Mouse (Mus musculus) heart, embryonic 10.5 days (tissue): ENCODE measurements around the gene Eif2b3. TPM values are rescaled to one million over a fixed set of nuclear protein-coding genes. Genes with fewer than 3 reads are reported as not detected.

Experiments used
- DNase-seq: peaks from one replicate; pipeline ENCODE4 v3.0.0-alpha.2; 2017; ENCODE audit warnings: low spot score
- H3K27ac ChIP-seq: fragments of 300-500 bp; sonication (generic); 2 replicates; pipeline ENCODE4 v1.5.1; 2016; ENCODE audit warnings: mild to moderate bottlenecking
- H3K27me3 ChIP-seq: fragments of 300-500 bp; sonication (generic); 2 replicates; pipeline ENCODE4 v1.6.1; 2016; ENCODE audit warnings: mild to moderate bottlenecking; ENCODE audit not compliant: poor library complexity, insufficient read depth, severe bottlenecking
- H3K36me3 ChIP-seq: fragments of 300-500 bp; sonication (generic); 2 replicates; pipeline ENCODE4 v1.6.1; 2016; ENCODE audit warnings: mild to moderate bottlenecking, moderate library complexity
- H3K4me1 ChIP-seq: fragments of 300-500 bp; sonication (generic); 2 replicates; pipeline ENCODE4 v1.6.1; 2016; ENCODE audit warnings: mild to moderate bottlenecking
- H3K4me3 ChIP-seq: fragments of 300-500 bp; sonication (generic); 2 replicates; pipeline ENCODE4 v1.5.1; 2016; ENCODE audit warnings: mild to moderate bottlenecking, moderate library complexity
- H3K9me3 ChIP-seq: fragments of 300-500 bp; sonication (generic); 2 replicates; pipeline ENCODE4 v1.6.1; 2016; ENCODE audit warnings: mild to moderate bottlenecking, moderate library complexity
- WGBS: fragments of 180-500 bp; shearing (Covaris S2); methylation state at CpG from one replicate; pipeline ENCODE4 v1.1.7; 2016; 5-methylcytosine and 5-hydroxymethylcytosine counted together
- polyA plus RNA-seq: library from polyadenylated mRNA; unstranded; fragments of >200 nt; fragmentation: Nextera tagmentation; extraction: Ambion mirVana; gene quantifications from 2 replicates; pipeline ENCODE4 v1.2.1, GENCODE M21; 2016

Eif2b3 gene
- polyA plus RNA-seq, 1 experiment from 2014 or later = 54.8 TPM

DNA sequence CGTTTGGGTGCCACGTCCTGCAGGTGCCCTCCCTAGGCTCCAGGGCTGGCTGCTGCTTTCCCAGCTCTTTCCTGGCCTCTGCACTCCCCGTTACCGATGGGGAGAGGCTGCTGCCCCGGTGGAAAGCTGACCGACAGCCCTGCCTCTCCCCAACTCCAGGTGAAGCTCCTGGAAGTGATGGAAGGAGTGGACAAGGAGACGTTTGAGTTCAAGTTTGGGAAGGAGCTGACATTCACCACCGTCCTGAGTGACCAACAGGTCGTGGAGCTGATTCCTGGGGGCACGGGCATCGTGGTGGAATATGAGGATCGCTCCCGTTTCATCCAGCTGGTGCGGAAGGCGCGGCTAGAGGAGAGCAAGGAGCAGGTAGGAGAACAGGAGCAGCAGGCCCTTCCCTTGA, 17.2 kb upstream of the Eif2b3 start:
- Histone ChIP-seq H3K36me3 (peaks cover 43% of the 10 kb centered on the region), H3K4me1 (peaks cover 10% of the 10 kb centered on the region; the same call in 1 of the 2 replicates), H3K27ac (no peak overlapping the region), H3K4me3 (no peak overlapping the region), H3K9me3 (no peaks in the 10 kb centered on the region), H3K27me3 (peaks cover 16% of the 10 kb centered on the region)
- no peak for DNase-seq
- WGBS = 86% methylated on average over 16 of the region's 16 CpGs

DNA sequence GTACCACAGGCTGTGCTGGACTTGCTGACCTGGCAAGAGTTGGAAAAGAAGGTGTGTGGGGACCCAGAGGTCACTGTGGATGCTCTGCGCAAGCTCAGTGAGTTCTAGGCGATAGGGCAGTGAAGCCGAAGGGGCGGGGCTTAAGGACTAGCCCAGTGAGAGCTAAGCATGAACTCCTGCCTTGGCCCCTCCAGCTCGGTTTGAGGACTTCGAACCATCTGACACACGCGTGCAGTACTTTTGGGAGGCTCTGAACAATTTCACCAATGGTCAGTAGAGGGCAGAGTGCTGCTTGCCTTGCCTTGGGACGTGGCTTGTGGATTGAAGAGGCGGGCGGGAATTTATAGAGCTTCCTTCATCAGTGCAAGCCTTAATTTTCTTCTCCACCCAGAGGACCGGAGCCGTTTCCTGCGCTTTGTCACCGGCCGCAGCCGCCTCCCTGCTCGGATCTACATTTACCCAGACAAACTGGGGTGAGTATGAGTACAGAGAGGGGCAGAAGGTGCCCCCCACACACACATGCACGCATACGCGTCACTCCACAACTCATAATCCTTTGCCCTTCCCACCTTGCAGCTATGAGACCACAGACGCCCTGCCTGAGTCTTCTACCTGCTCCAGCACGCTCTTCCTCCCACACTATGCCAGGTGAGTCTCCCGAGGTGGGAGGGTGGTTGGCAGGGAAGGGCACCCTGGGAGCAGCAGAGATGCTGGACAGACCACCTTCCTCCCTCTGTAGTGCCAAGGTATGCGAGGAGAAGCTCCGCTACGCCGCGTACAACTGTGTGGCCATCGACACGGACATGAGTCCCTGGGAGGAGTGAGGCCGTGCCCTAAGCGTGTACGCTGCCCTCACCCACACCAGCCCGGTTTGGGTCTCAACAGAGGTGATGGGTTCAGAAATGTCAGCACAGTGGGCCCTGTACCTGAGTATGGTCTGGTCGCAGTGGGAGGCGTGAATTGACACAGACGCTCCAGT, 16.4 kb upstream of the Eif2b3 start:
- H3K36me3 ChIP-seq = peaks cover 43% of the 10 kb centered on the region
- H3K4me3 ChIP-seq = no peak overlapping the region
- WGBS = 54% methylated on average over 38 of the region's 38 CpGs
- H3K27me3 ChIP-seq = peaks cover 14% of the 10 kb centered on the region
- H3K4me1 ChIP-seq = peaks cover 10% of the 10 kb centered on the region; the same call in 1 of the 2 replicates
- H3K9me3 ChIP-seq = no peaks in the 10 kb centered on the region
- no peak overlapping the region for H3K27ac ChIP-seq
- no peak for DNase-seq

DNA sequence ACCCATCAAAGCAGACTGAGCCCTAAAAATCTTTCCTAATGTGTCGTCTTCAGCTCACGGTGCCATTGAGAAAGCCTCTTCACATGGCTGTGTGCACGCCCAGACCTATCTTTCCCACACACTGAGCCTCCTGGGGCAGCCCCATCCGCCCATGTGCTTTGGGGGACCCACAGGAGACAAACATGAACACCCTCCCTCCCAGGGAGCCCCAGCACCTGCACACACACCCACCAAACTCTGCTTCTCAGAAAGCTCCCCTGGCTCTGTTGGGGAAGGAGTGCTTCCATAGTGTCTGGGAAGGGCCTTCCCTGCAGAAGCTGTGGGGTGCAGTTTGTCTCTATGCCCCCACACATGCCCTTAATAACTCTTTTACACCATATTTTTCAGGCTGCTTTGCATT, 14.6 kb upstream of the Eif2b3 start:
- H3K9me3 ChIP-seq = no peaks in the 10 kb centered on the region
- peaks cover 10% of the 10 kb centered on the region; the same call in 1 of the 2 replicates for H3K4me1 ChIP-seq
- no peak overlapping the region for H3K27ac ChIP-seq
- no peak overlapping the region for H3K4me3 ChIP-seq
- H3K36me3 ChIP-seq = peaks cover 32% of the 10 kb centered on the region
- H3K27me3 ChIP-seq = peaks cover 14% of the 10 kb centered on the region
- DNase-seq = no peak
- 84% methylated on average over 4 of the region's 4 CpGs for WGBS

DNA sequence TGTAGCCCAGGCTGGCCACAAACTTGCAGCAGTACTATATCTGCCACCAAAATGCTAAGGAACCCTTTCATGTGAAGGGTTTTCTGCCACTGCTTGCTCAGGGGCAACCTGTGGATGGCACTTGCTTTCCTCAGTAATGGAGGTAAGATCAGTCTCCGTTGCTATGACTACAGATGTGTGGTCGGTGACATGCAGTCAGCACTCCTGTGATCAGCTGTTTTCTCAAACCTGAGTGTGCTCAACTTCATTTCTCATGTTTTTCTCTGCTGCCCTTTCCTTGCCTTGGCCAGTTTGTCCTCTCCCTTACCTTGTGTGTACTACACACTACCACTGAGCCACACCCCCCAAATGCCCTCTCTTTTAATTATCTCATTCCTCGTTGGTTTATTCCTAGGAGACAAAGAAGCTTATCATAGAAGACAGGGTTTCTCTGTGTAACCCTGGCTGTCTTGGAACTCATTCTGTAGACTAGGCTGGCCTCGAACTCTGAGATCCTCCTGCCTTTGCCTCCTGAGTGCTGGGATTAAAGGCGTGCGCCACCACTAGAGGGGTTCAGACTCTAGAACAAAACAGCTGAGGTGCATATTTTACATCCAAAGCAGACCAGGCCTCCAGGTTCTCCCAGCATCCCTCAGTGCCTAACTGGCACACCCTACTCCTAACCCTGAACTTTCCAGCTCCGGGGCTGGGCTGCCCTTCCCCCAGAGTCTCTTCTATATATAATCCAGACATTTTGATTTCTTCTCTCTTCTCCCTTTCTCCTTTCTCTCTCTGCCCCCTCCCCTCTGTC, 13.4 kb upstream of the Eif2b3 start:
- H3K9me3 ChIP-seq = no peaks in the 10 kb centered on the region
- H3K36me3 ChIP-seq = peaks cover 20% of the 10 kb centered on the region; the same call in 1 of the 2 replicates
- H3K4me1 ChIP-seq = peaks cover 10% of the 10 kb centered on the region; the same call in 1 of the 2 replicates
- H3K4me3 ChIP-seq = no peak overlapping the region
- no peak for DNase-seq
- WGBS = 70% methylated on average over 7 of the region's 7 CpGs
- H3K27ac ChIP-seq = no peak overlapping the region
- peaks cover 14% of the 10 kb centered on the region for H3K27me3 ChIP-seq

DNA sequence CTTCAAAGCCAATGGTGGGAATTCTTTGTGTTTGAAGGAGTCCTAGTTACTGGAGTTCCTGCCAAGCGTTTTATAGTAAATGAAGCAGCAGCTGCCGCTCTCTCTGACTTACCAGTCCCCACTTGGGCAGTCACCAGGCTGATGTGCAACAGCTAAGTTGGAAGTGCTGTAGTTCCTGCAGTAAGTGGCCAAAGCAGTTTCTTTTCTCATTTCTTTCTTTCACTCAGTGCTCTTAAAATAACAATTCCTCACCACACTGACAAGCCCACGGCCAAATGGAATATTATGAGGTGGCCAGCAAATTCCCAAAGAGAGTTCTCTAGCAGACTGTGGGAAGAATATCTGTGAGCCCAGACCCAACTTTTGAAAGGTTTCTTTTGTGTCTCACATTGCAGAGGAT, 12.1 kb upstream of the Eif2b3 start:
- H3K9me3 ChIP-seq = no peaks in the 10 kb centered on the region
- peaks cover 10% of the 10 kb centered on the region; the same call in 1 of the 2 replicates for H3K4me1 ChIP-seq
- DNase-seq = no peak
- WGBS = 72% methylated on average over 3 of the region's 3 CpGs
- H3K36me3 ChIP-seq = peaks cover 17% of the 10 kb centered on the region; the same call in 1 of the 2 replicates
- no peak overlapping the region for H3K4me3 ChIP-seq
- H3K27me3 ChIP-seq = peaks cover 9% of the 10 kb centered on the region
- no peak overlapping the region for H3K27ac ChIP-seq

DNA sequence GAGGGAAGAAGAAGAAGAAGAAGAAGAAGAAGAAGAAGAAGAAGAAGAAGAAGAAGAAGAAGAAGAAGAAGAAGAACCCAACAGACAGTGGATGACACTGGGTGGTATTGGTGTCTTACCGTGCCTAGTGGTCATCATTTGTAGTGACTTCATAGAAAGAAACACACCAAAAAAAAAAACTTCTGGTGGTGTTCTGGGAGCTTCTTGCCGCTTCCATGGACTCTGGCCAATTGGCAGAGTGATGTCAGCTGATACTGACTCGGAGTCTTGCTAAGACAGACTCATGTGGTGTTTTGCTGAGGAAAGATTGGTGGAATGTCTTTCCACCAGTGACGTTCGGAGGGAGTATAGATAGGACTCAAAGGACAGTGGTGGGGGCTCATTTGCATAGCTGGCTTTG, 9.0 kb upstream of the Eif2b3 start:
- Histone ChIP-seq H3K9me3 (no peaks in the 10 kb centered on the region), H3K27me3 (no peaks in the 10 kb centered on the region), H3K4me3 (no peak overlapping the region), H3K4me1 (no peaks in the 10 kb centered on the region), H3K27ac (no peak overlapping the region), H3K36me3 (no peaks in the 10 kb centered on the region)
- DNase-seq = no peak
- WGBS = 81% methylated on average over 5 of the region's 5 CpGs

DNA sequence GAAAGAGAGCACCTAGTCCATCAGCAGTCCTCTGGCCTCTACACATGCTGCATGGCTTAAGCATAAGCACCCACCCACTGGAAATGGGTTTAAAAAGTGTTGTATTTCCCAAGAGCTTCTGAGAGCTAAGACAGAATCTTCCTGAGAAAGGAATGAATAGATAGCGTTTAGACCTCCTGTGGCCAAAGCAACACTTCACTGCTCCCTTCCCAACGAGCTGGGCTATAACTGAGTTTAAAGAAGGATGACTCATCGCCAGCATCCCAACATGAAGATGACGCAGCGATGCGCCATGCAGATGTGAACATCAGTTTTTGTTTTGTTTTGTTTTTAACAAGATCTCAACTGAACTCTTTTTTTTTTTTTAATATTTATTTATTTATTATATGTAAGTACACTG, 5.6 kb upstream of the Eif2b3 start:
- WGBS = 80% methylated on average over 6 of the region's 6 CpGs
- no peak overlapping the region for H3K27ac ChIP-seq
- H3K4me3 ChIP-seq = no peak overlapping the region
- no peaks in the 10 kb centered on the region for H3K36me3 ChIP-seq
- no peaks in the 10 kb centered on the region for H3K4me1 ChIP-seq
- no peak for DNase-seq
- no peaks in the 10 kb centered on the region for H3K27me3 ChIP-seq
- H3K9me3 ChIP-seq = no peaks in the 10 kb centered on the region

DNA sequence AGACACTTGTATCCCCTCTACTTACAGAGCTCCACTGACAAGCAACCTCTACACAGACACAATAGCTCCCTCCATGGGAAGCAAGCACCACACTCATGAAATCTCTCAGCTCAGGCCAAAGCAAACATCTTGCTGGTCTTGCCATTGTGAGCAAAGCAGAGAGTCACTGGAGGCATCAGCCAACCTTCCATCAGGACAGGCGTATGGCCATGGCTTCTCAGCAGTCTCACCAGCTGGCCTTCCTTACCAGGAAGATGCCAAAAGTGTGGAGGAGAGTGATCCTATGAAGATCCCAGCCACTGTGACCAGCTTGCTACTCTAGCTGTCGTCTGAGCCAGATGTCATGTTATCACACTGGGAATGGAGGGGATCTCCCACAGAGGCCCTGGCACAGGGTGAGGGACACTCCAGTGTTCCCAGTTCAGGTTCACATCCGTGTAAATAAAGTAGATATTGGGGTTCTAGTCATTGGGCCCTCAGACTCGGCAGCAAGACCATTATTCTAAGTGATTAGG, 4.2 kb upstream of the Eif2b3 start:
- Histone ChIP-seq H3K27me3 (no peaks in the 10 kb centered on the region), H3K27ac (no peak overlapping the region), H3K9me3 (no peaks in the 10 kb centered on the region), H3K4me1 (peaks cover under 1% of the 10 kb centered on the region), H3K36me3 (no peaks in the 10 kb centered on the region), H3K4me3 (no peak overlapping the region)
- no peak for DNase-seq
- WGBS = 59% methylated on average over 4 of the region's 4 CpGs

DNA sequence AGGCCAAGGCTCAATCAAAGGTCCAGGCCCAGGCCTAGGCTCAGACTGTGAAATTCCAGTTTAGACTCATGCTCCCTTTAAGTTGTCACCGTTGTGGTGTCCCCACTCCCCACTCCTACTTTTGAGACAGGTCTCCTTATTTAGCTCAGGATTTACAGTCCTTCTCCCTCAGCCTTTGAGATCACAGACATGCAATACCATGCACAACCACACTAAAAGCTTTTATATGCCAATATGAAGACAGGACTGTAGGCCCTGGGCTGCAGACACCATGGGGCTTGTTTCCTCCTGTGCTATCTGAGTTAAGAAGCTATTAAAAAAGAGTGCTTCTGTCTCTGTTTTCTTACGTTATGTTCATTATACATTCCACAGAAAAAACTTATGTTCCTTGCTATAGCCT, 1.5 kb upstream of the Eif2b3 start:
- Histone ChIP-seq H3K36me3 (peaks cover 8% of the 10 kb centered on the region), H3K27ac (no peak overlapping the region), H3K27me3 (no peaks in the 10 kb centered on the region), H3K4me1 (peaks cover 8% of the 10 kb centered on the region), H3K9me3 (no peaks in the 10 kb centered on the region), H3K4me3 (no peak overlapping the region)
- DNase-seq = no peak
- WGBS = 85% methylated on average over 2 of the region's 2 CpGs

DNA sequence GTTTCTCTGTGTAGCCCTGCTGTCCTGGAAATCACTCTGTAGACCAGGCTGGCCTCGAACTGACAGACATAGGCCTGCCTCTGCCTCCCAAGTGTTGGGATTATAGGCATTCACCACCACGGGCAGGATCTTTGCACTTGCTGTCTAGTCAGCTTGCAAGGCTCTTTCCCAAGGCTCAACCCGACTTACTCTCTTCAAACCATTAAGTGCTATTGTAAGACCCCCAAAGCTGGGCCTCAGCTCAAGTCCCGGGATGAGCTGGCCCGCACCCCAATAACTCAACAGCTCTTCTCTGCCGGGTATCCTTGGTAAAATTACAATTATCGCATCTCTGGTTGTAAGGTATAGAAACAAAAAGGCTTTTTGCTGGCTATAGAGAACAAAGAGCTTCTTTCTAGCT, 875 bp upstream of the Eif2b3 start:
- H3K36me3 ChIP-seq = peaks cover 14% of the 10 kb centered on the region
- H3K27ac ChIP-seq = no peak overlapping the region
- H3K27me3 ChIP-seq = no peaks in the 10 kb centered on the region
- WGBS = 86% methylated on average over 7 of the region's 7 CpGs
- no peaks in the 10 kb centered on the region for H3K9me3 ChIP-seq
- no peak for DNase-seq
- H3K4me3 ChIP-seq = no peak overlapping the region
- H3K4me1 ChIP-seq = peaks cover 8% of the 10 kb centered on the region

DNA sequence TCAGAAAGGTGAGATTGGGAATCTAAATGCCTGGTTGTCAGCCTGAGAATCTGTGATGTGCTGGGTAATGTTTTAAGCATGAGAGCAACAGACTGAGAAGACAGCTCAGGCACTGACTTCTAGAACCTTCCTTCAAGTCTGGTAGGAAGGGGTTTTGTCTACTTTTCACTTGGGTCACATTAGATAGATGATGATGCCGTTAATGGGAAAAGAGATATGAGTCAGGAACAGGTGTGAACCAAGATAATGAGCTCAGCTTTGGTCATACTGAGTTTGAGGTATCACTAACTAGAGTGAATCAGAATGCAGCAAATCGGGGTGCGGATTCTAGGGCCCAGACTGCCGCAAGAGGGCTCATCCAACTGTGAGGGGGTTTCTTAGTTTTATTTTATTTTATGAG, 4.3 kb downstream of the Eif2b3 start:
- WGBS = 91% methylated on average over 4 of the region's 4 CpGs
- no peak for DNase-seq
- no peaks in the 10 kb centered on the region for H3K27me3 ChIP-seq
- no peak overlapping the region for H3K4me3 ChIP-seq
- no peaks in the 10 kb centered on the region for H3K9me3 ChIP-seq
- peaks cover 8% of the 10 kb centered on the region for H3K4me1 ChIP-seq
- peaks cover 35% of the 10 kb centered on the region for H3K36me3 ChIP-seq
- no peak overlapping the region for H3K27ac ChIP-seq

DNA sequence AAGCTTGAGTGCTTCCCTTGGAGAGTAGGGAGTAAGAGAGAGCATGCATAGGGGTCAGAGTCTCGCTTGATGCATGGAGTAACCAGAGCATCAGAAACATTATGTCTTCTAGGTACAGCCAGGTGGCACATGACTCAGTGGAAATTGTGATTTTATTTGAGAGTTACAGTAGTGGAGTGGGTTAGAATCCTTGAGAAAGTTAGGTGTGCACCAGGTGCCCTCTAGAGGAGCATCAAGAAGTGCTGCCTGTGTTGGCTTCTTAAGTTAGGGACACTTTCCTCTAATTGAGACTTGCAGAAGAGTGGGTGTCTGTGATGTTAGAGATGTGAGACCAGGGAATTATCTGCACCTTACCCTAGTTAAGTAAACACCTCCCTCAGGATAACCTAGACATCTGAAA, 11.9 kb downstream of the Eif2b3 start:
- Histone ChIP-seq H3K27ac (no peak overlapping the region), H3K36me3 (peaks cover 28% of the 10 kb centered on the region), H3K4me1 (no peaks in the 10 kb centered on the region), H3K4me3 (no peak overlapping the region), H3K27me3 (no peaks in the 10 kb centered on the region), H3K9me3 (no peaks in the 10 kb centered on the region)
- WGBS = 92% methylated on average over 1 of the region's 1 CpGs
- DNase-seq = no peak
